Mouse (Mus musculus): ENCODE data around the gene Lhx4.

Gene Lhx4

GRCm38 (mm10) chr1:155742411-155743363 is 8.8 kb downstream of the Lhx4 start:
- peak; percentile 64 for DNase-seq

DNA sequence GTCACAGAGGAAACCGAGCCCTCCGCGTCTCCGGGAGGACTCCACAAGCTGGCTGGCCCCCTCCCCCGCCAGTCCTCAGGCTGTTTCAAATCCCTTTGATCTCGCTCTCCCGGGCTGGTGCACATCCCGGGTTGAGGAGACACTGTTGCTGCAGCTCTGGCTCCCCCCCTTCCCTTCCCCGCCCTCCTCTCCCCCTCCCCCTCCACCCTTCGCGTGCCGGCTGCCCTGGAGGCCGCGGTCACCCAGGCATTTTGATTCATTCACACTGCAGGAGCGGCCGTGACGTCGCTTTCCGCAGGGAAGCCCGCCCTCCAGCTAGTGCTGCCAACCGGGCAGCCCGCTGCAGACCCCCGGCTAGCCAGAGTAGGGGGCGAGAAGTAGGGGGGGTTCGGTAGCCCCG is 9.5 kb downstream of the Lhx4 start:
- peak; percentile 79 for DNase-seq

- DNase-seq: no peak
Measured at GRCm38 (mm10) chr1:155741378-155741945, 10.0 kb downstream of the Lhx4 start.

GRCm38 (mm10) chr1:155740622-155741377 is 10.7 kb downstream of the Lhx4 start:
- peak; percentile 71 for DNase-seq

GRCm38 (mm10) chr1:155737809-155738383 is 13.6 kb downstream of the Lhx4 start:
- DNase-seq: no peak

DNA sequence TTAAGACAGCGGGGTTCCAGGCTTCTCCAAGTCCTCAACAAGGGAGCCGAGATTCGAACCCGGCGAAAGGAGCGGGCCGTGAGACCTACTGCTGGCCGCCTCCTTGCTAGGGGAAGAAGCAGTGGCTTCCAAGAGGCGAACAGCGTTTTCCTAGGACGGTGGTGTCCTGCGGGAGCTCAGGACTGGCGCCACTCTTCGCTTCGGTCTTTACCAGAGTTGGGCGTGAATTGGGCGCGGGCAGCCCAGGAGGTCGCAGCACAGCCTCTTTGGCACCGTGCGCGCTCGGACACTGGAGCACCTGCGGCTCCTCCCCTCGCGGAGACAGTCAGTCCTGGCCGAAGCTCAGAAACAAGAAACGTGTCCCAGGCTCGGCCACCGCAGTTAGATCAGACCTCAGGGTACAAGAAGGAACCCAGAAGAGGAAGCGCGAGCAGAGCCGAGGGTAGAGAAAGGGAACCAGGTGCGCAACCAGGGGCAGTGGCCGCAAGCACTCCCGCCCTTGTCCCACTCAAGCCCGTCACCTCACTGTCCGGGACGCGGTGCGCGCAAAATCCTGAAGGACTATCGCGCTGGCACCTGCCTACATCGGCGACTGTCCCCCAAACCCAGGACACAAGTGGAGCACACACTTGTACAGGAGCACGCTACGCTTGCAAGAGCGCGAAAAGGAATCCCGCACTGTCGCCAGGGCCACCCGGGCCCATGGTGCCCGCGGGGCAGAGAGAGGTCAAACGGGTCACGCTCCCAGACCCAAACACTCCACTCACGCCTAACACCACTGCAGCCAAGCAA is 14.3 kb downstream of the Lhx4 start:
- no peak for DNase-seq

DNA sequence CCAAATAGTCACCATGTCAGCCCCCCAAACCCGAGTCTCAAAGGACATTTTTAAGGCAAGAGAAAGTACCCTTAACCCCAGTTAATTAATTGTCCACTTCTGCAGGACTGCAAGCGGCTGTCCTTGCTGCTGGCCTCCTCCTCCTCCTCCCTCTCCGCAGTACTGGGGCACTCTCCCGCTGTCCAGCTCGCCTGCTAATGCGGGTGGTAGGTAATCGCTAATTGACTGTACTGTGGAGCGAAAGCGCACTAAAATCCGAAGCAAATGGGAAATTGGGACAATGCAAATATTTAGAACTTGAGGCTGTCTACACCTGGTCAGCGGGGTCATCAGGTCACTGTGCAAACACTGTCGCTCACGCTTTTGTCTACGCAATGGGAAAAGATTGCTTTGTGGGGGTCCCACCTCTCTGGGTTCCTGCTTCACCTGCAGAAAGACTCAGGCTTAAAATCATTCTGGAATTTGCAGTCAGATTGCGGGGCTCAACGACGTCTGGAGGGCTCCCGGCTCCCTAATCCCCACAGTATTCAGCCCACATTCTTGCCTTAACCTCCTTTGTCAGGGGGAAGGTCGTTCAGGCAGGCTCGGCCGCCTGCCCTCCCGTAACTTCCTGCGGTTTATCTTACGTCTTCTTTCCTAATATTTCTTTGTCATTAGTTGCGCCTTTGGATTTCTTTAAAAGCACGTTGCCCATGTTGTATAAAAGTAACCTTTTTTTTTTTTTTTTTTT is 15.2 kb downstream of the Lhx4 start:
- DNase-seq: no peak

- no peak for DNase-seq
Measured at GRCm38 (mm10) chr1:155731156-155731555, 20.3 kb downstream of the Lhx4 start.

- no peak for DNase-seq
Measured at GRCm38 (mm10) chr1:155729113-155729795, 22.2 kb downstream of the Lhx4 start.

DNA sequence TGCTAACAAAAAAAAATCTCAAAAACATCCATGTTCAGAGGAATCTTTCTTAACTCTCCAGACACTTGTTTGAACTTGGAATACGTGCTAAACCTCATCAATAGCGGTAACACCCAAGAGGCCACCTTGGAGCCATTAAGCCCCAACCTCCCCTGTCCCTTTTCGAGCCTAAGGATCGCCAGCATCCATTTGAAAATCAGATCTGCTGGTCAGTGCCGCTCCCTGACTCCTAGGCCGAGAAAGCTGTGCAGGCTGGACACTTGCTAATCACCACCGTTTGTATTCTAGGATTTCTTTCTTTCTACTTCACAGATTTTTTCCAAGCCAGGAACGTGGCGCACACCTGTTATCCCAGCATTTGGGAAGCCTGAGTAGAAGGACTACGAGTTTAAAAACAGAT is 23.7 kb downstream of the Lhx4 start:
- DNase-seq: no peak

DNA sequence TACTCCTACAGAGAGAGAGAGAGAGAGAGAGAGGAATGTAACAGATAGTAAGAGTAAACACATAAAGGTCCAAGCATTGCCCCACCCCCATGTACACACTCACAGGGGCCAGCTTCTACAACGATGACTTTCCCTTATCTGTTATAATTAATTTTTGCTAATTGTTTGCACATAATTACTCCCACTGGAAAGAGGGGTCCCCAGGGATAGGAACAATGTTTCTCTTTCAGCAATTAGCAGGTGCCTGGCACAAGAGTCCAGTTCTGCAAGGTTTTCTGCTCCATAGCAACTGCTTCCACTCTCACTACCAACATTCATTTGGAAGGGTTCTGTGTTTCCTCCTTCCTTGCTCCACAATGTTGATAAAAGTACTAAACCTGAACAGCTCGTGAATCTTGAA is 25.6 kb downstream of the Lhx4 start:
- DNase-seq: no peak

DNA sequence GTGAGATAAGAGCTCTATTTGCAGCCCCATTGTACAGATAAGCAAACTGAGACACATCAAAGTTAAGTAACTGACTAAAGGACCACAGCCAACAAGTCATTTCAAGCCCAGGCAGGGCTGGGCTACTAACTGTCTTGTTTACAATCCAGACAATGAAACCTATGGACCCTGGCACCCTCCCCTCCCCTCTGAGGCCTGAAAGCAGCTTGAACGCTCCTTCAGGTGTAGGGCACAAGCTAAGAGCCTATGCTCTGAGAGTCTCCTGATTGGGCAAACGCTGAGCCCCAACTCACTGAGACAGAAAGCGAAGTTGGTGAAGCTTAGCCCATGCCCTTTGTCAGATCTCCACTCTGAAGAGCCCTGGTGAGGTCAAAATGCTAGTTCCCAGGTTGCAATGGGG is 27.2 kb downstream of the Lhx4 start:
- no peak for DNase-seq

DNA sequence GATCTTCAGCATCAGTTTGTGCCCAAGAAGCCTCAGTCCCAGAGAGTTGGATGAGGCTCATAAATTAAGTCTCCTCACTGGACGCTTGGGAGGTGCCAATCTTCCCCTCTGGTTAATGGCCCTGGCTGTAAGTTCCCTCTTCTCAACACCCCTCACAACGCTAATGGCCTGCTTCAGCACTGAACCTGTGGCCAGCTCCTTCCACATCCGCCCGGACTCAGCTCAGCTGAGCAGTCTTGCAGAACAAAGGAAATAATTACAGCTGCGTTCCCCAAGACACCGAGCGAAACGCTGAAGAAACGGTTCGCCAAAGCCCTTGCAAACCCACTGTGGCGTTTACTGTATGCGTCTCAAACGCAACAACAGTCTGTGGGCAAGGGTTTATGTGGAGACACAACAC is 29.3 kb downstream of the Lhx4 start:
- peak; percentile 83 for DNase-seq

DNA sequence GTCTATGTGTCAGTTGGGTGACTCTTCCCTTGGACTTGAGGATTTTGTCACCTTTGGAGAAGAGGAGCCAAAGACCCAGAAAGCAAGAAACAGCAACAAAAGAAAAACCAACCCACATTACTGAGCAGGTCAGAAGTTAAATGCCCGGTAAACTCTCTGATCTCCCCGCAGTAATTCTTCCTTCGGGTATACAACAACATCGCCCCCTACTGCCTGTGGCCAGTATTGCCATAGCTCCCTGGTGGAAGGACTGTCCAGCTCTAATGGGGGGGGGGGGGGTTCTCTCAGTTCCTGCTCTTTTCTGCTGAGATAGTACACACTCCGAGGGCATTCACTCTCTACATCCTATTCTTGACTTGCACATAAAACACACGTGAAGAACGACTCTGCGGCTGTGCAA is 30.0 kb downstream of the Lhx4 start:
- DNase-seq: no peak

DNA sequence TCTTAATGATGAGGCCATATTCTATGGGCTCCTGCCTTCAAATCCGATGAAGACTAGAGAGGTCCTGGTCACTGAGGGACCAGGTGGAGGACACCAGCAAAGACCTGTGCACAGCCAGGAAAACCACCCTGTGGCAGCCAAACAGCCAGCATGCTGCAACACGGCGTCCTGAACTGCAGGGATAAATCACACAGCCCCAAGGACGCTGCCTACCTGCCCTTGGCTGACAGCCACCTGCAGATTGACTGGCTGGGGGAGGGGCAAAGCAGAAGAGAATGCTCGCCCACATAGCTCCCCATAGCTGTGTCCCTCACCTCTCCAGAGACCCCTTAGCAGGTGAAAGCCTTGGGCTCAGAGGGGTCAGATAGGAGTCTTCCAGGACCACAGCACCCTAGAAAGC is 31.5 kb downstream of the Lhx4 start:
- DNase-seq: no peak

DNA sequence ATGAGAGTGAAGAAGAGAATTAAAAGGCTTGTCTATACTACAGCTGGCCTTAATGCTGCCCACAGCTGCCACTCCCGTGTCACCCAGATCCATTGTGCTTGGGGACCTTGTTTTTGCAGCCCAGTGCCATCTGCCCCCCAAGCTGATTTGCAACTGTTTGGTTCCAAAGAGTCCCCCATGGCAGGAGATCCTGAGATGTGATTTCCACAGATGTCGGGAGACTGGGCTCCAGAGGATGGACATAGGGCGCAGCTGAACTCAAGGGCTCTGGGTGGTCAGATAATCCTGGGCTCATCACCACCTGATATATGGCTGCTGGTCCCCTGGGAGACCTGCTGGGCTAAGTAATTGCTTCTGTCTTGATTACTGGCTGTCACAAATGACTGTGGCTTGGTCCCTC is 32.6 kb downstream of the Lhx4 start:
- DNase-seq: no peak

DNA sequence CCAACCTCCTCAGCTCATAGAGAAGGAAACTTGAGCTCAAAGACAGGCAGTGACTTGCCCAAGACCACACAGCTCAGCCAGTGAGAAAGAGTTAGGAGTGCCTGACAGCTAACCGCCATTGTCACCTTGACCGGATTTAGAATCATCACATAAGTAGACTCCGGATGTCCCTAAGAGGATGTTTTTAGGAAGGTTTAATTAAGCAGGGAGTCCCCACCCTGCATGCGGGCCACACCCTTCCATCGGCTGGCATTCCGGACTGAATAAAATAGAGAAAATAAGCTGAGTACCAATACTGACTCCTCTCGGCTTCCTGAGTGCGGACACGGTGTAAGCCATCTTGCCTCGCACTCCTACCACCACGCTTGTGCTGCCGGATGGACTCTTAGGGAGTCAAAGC is 34.2 kb downstream of the Lhx4 start:
- no peak for DNase-seq

DNA sequence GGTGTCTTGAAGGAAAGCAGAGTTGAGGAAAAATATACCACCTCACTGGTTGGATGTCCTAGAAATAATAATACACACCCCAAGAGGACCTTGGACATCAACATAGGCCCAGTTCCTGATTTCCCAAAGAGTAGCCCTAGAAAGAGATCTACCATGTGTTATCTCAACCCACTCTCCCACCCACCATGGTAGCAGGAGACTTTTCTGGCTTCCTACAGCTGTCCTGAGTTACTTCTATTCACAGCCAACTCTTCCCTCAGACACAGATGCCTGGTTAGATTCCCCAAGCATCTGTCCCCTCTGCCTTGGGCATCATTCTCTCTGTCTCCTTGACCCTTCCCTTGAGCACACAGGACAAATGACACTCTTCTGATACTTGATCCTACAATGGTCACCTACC is 36.1 kb downstream of the Lhx4 start:
- no peak for DNase-seq

- no peak for DNase-seq
Measured at GRCm38 (mm10) chr1:155713306-155713705, 38.2 kb downstream of the Lhx4 start.

- DNase-seq: peak; percentile 27
Measured at GRCm38 (mm10) chr1:155704182-155704581, 47.3 kb downstream of the Lhx4 start.

GRCm38 (mm10) chr1:155703191-155703680 is 48.2 kb downstream of the Lhx4 start:
- DNase-seq: no peak
